Mouse (Mus musculus): ENCODE measurements at regions not wholly inside any gene's neighbourhood (a gene's known extent, or its start where the extent isn't known, plus 50 kb on each side); places are given as distances from the start of the nearest gene placed in this dataset.

DNA sequence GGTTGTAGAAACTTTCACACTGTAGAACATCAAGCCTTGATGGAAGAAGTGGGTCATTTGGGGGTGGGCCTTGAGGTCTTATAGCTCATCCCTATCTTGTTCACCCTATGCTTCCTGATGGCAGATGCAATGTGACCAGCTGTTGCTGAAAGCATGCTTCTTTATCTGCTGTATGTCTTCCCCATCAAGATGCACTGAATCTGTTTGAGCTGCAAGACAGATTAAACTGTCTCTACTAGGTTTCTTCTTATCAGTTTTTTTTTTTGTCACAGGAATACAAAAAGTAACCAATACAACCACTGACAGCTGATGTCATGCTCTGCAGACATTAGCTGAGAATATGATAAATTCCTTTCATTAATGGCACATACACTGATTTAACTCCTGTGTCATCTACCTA lies 505.0 kb upstream of the Fam160b2 start:
- TF ChIP-seq POLR2A (IDR thresholded peaks at IDR 0.05; ENCODE audit: borderline replicate concordance, extremely low read depth, low read depth, low read length) (no peak), CTCF (IDR thresholded peaks at IDR 0.05; ENCODE audit: insufficient read depth, low read length) (no peak)
